Mouse (Mus musculus) bone marrow, adult 2 months (tissue): ENCODE results near the gene Brip1.

Experiments
- CTCF ChIP-seq: fragments of 200-500 bp; IDR thresholded peaks from 2 replicates; pipeline ENCODE4 v1.5.1; 2011; ENCODE audit warnings: low read length, control low read depth; ENCODE audit not compliant: control insufficient read depth, insufficient read depth
- POLR2A ChIP-seq: fragments of 200-500 bp; IDR thresholded peaks from 2 replicates; pipeline ENCODE4 v1.6.1; 2011; ENCODE audit warnings: low read depth, mild to moderate bottlenecking, control low read depth, low read length, borderline replicate concordance; ENCODE audit not compliant: control insufficient read depth

- TF ChIP-seq POLR2A: no peak
- TF ChIP-seq CTCF: no peak
Observed at GRCm38 (mm10) chr11:86101191-86101590, 99.8 kb downstream of the Brip1 start.
